ENCODE assay signal across 12 mouse cellular contexts in genomic region chr13:83740101-83740500, GRCm38 (mm10).
DNase-seq lines count a peak whose midpoint lies in the region; ATAC-seq and TF ChIP-seq lines count a peak whose summit lies in the region.
"Had no signal": no experiment of that assay in that cellular context is flagged by ENCODE, and none has a peak within 500 bp of the region (broad histone marks: within the 10 kb centered on the region; RNA-seq: fewer than 3 reads in every experiment).

No protein-coding gene starts in this region.

- H3K4me1 ChIP-seq in kidney, postnatal 0 days (replicated peaks; ENCODE audit: insufficient read depth, low read length) = no peaks in the 10 kb centered on the region
- H3K4me1 ChIP-seq in forebrain, embryonic 11.5 days (replicated peaks; ENCODE audit: control insufficient read depth, insufficient read depth, low read length) = peaks cover 6% of the 10 kb centered on the region; the same call in 1 of the 2 replicates
- H3K4me1 ChIP-seq in hindbrain, embryonic 15.5 days (replicated peaks) = peaks cover 10% of the 10 kb centered on the region
- 0 out of 2 replicates have a peak, but pooled peaks cover 6% of the 10 kb centered on the region for H3K4me1 ChIP-seq in neural tube, embryonic 12.5 days
- H3K4me1 ChIP-seq: liver, embryonic 12.5 days; stomach, embryonic 15.5 days had no signal

- ATAC-seq in kidney, postnatal 0 days (replicated peaks; ENCODE audit: low FRiP score, low read depth) = no peak
- no peak for ATAC-seq in forebrain, embryonic 11.5 days (replicated peaks; ENCODE audit: low FRiP score)
- no peak for ATAC-seq in hindbrain, embryonic 15.5 days (ENCODE audit: low FRiP score, low read depth)
- no peak for ATAC-seq in neural tube, embryonic 12.5 days (ENCODE audit: low FRiP score, low read depth)
- ATAC-seq: liver, embryonic 12.5 days had no signal

- no peak overlapping the region for H3K9ac ChIP-seq in kidney, postnatal 0 days (ENCODE audit: low read depth, low read length)
- peak overlapping the region; percentile 87 for H3K9ac ChIP-seq in forebrain, embryonic 11.5 days (ENCODE audit: low read length)
- peak overlapping the region; percentile 87 for H3K9ac ChIP-seq in hindbrain, embryonic 15.5 days
- H3K9ac ChIP-seq in neural tube, embryonic 12.5 days = peak overlapping the region; percentile 95
- H3K9ac ChIP-seq: liver, embryonic 12.5 days; stomach, embryonic 15.5 days had no signal

- WGBS in kidney, postnatal 0 days = 24% methylated on average over 2 of the region's 2 CpGs
- 7% methylated on average over 2 of the region's 2 CpGs for WGBS in forebrain, embryonic 11.5 days
- 8% methylated on average over 2 of the region's 2 CpGs for WGBS in hindbrain, embryonic 15.5 days
- 5% methylated on average over 2 of the region's 2 CpGs for WGBS in neural tube, embryonic 12.5 days

- H3K27ac ChIP-seq in kidney, postnatal 0 days = no peak overlapping the region
- peak overlapping the region; percentile 99 for H3K27ac ChIP-seq in forebrain, embryonic 11.5 days (ENCODE audit: low read depth, low read length)
- peak overlapping the region; percentile 93 for H3K27ac ChIP-seq in hindbrain, embryonic 15.5 days (replicated peaks)
- peak overlapping the region; percentile 69 for H3K27ac ChIP-seq in neural tube, embryonic 12.5 days
- H3K27ac ChIP-seq: heart, adult 2 months; liver, embryonic 12.5 days; stomach, embryonic 15.5 days had no signal

- H3K4me2 ChIP-seq in kidney, postnatal 0 days (ENCODE audit: low read length) = peak overlapping the region; percentile 48; the same call in 1 of the 2 replicates
- H3K4me2 ChIP-seq in forebrain, embryonic 11.5 days (ENCODE audit: low read depth, low read length, severe bottlenecking) = peak overlapping the region; percentile 77
- H3K4me2 ChIP-seq in hindbrain, embryonic 15.5 days = peak overlapping the region; percentile 69
- peak overlapping the region; percentile 78 for H3K4me2 ChIP-seq in neural tube, embryonic 12.5 days (replicated peaks)

- no peak overlapping the region for H3K4me3 ChIP-seq in kidney, postnatal 0 days (replicated peaks; ENCODE audit: low read depth, low read length)
- H3K4me3 ChIP-seq in forebrain, embryonic 11.5 days (ENCODE audit: low read depth, low read length) = peak overlapping the region; percentile 54
- H3K4me3 ChIP-seq in hindbrain, embryonic 15.5 days = peak overlapping the region; percentile 42
- H3K4me3 ChIP-seq in neural tube, embryonic 12.5 days = peak overlapping the region; percentile 52
- H3K4me3 ChIP-seq: heart, adult 2 months; liver, embryonic 12.5 days had no signal

- H3K9me3 ChIP-seq in kidney, postnatal 0 days (replicated peaks; ENCODE audit: low read length) = no peaks in the 10 kb centered on the region
- no peaks in the 10 kb centered on the region for H3K9me3 ChIP-seq in forebrain, embryonic 11.5 days (ENCODE audit: control insufficient read depth, low read length)
- no peaks in the 10 kb centered on the region for H3K9me3 ChIP-seq in hindbrain, embryonic 15.5 days
- no peaks in the 10 kb centered on the region for H3K9me3 ChIP-seq in neural tube, embryonic 12.5 days
- H3K9me3 ChIP-seq: liver, embryonic 12.5 days; stomach, embryonic 15.5 days had no signal

- DNase-seq in kidney, postnatal 0 days (ENCODE audit: low spot score) = no peak
- no peak for DNase-seq in kidney, adult 8-10 months
- no peak for DNase-seq in forebrain, embryonic 11.5 days (ENCODE audit: low spot score)
- no peak for DNase-seq in cerebellum, adult 11 months
- DNase-seq in heart, adult 8-10 months (ENCODE audit: low spot score) = no peak
- no peak for DNase-seq in gastrocnemius, postnatal 25 days
- DNase-seq: heart, adult 2 months; lung, postnatal 36 days had no signal

- H3K36me3 ChIP-seq in kidney, postnatal 0 days (ENCODE audit: insufficient read depth, low read length) = no peaks in the 10 kb centered on the region
- peaks cover 6% of the 10 kb centered on the region; the same call in 1 of the 2 replicates for H3K36me3 ChIP-seq in forebrain, embryonic 11.5 days (ENCODE audit: control insufficient read depth, insufficient read depth, low read length)
- no peaks in the 10 kb centered on the region for H3K36me3 ChIP-seq in hindbrain, embryonic 15.5 days
- H3K36me3 ChIP-seq in neural tube, embryonic 12.5 days = peaks cover 21% of the 10 kb centered on the region
- H3K36me3 ChIP-seq: liver, embryonic 12.5 days; stomach, embryonic 15.5 days had no signal

- peaks cover 50% of the 10 kb centered on the region for H3K27me3 ChIP-seq in kidney, postnatal 0 days (ENCODE audit: insufficient read depth, low read length)
- no peaks in the 10 kb centered on the region for H3K27me3 ChIP-seq in forebrain, embryonic 11.5 days (ENCODE audit: control insufficient read depth, insufficient read depth, low read length)
- H3K27me3 ChIP-seq in hindbrain, embryonic 15.5 days = no peaks in the 10 kb centered on the region
- H3K27me3 ChIP-seq in neural tube, embryonic 12.5 days (replicated peaks) = no peaks in the 10 kb centered on the region

- TF ChIP-seq CTCF in kidney, postnatal 0 days (IDR thresholded peaks at IDR 0.05; ENCODE audit: low read depth) = no peak
